Mouse (Mus musculus) CD4-positive, CD25-positive, alpha-beta regulatory T cell, adult 9 weeks (primary cell): ENCODE results near the gene Zfp825. TPM values are rescaled to one million over a fixed set of nuclear protein-coding genes. Genes with fewer than 3 reads are reported as not detected.

ENCODE experiments used
- polyA plus RNA-seq: library from polyadenylated mRNA; unstranded; fragments of 100-300 nt; shearing (Covaris generic); gene quantifications from one replicate; pipeline ENCODE4 v1.2.1, GENCODE M21; 2017

The Zfp825 gene
- 23.1 TPM for polyA plus RNA-seq

GRCm38 (mm10) chr13:74493911-74494679, at the start of gene Zfp825:
Zfp825 (minus strand) TSS chr13:74493992.

Other genes starting within 250 kb of the Zfp825 start
- 0.24 TPM for gene Ahrr, start 201.7 kb downstream of the Zfp825 start, polyA plus RNA-seq
- gene Pdcd6, start 176.4 kb downstream of the Zfp825 start, polyA plus RNA-seq, result 215 TPM
- 384 TPM for gene Sdha, start 143.7 kb downstream of the Zfp825 start, polyA plus RNA-seq
- 45.1 TPM for gene Ccdc127, start 143.7 kb downstream of the Zfp825 start, polyA plus RNA-seq
- gene Lrrc14b, start 130.0 kb downstream of the Zfp825 start, polyA plus RNA-seq, result not detected
- gene Zfp72, start 103.2 kb downstream of the Zfp825 start, polyA plus RNA-seq, result 2.9 TPM
- 71.6 TPM for gene Ftl1-ps1, start 94.3 kb downstream of the Zfp825 start, polyA plus RNA-seq
- 162 TPM for gene Erap1, start 145.6 kb upstream of the Zfp825 start, polyA plus RNA-seq